Mouse (Mus musculus): Measurements from ENCODE around the gene Hist3h2ba.

- no peak for TF ChIP-seq CTCF (IDR thresholded peaks at IDR 0.05; ENCODE audit: low read depth, low read length)
- no peak for TF ChIP-seq GATA1 (IDR thresholded peaks at IDR 0.05; ENCODE audit: borderline replicate concordance, low read length)
- no peak; the same call in 1 of the 2 replicates for TF ChIP-seq POLR2AphosphoS5 (IDR thresholded peaks at IDR 0.05; ENCODE audit: insufficient replicate concordance, low read depth, low read length)
- TF ChIP-seq TAL1 (conservative IDR thresholded peaks at IDR 0.05; ENCODE audit: low read depth, low read length): no peak
- no peak for TF ChIP-seq GATA2 (IDR thresholded peaks at IDR 0.05; ENCODE audit: borderline replicate concordance, low read depth, low read length)
Measured at GRCm38 (mm10) chr11:58957226-58957914, 8.7 kb downstream of the Hist3h2ba start.

Data from G1E (cell line).